10 mouse cellular contexts compared by ENCODE assay signal in the genomic region with DNA sequence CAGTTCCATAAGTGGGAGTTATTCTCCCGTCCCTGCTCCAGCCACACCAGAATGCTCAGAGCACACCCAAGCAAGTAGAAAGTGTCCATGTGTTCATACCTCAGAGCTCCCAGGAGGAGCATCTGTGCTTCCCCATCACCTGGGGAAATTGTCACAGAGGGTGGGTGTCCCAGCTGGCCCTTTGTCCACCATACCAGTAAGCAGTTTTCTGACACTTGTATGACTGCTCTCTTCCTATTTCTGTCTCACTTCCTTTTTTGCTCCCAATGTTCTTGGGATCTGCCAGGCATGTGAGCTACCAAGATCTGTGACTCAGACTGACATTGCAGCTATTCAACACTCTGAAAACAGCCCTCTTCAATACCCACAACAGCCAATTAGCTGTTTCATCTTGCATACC.
"Had no signal": no experiment of that assay in that cellular context is flagged by ENCODE, and none has a peak within 500 bp of the region (broad histone marks: within the 10 kb centered on the region; RNA-seq: fewer than 3 reads in every experiment).

No protein-coding gene starts in this region.

- DNase-seq: liver, postnatal 0 days; lung, adult 2 months; lung, postnatal 14 days; lung, postnatal 36 days; thymus, adult 18-20 months; thymus, postnatal 14 days; thymus, postnatal 36 days had no signal

- ATAC-seq: liver, postnatal 0 days; lung, postnatal 0 days; midbrain, embryonic 13.5 days; midbrain, embryonic 15.5 days had no signal
